In genomic region chr8:92998600-92998999, GRCm38 (mm10) we compare ENCODE assay signal across 10 mouse cellular contexts. TPM values are rescaled to one million over a fixed set of nuclear protein-coding genes. Genes with fewer than 3 reads are reported as not detected.
DNase-seq lines count a peak whose midpoint lies in the region; ATAC-seq and TF ChIP-seq lines count a peak whose summit lies in the region.
"Had no signal": no experiment of that assay in that cellular context is flagged by ENCODE, and none has a peak within 500 bp of the region (broad histone marks: within the 10 kb centered on the region; RNA-seq: fewer than 3 reads in every experiment).

No protein-coding gene starts in this region.

- H3K4me2 ChIP-seq in forebrain, embryonic 13.5 days: no peak overlapping the region
- H3K4me2 ChIP-seq in forebrain, embryonic 16.5 days (ENCODE audit: low read length): no peak overlapping the region
- H3K4me2 ChIP-seq in embryonic facial prominence, embryonic 11.5 days (ENCODE audit: low read depth, low read length): no peak overlapping the region
- H3K4me2 ChIP-seq: midbrain, embryonic 12.5 days had no signal

- no peaks in the 10 kb centered on the region for H3K9me3 ChIP-seq in forebrain, embryonic 13.5 days (replicated peaks)
- H3K9me3 ChIP-seq in forebrain, embryonic 16.5 days (ENCODE audit: control insufficient read depth, low read length): no peaks in the 10 kb centered on the region
- no peaks in the 10 kb centered on the region for H3K9me3 ChIP-seq in embryonic facial prominence, embryonic 11.5 days (replicated peaks; ENCODE audit: control insufficient read depth, low read length)
- H3K9me3 ChIP-seq: midbrain, embryonic 12.5 days had no signal

- no peaks in the 10 kb centered on the region for H3K36me3 ChIP-seq in forebrain, embryonic 13.5 days (ENCODE audit: poor library complexity, severe bottlenecking)
- no peaks in the 10 kb centered on the region for H3K36me3 ChIP-seq in forebrain, embryonic 16.5 days (ENCODE audit: control insufficient read depth, insufficient read depth)
- no peaks in the 10 kb centered on the region for H3K36me3 ChIP-seq in thymus, adult 2 months (ENCODE audit: control insufficient read depth, insufficient read depth, low read length)
- no peaks in the 10 kb centered on the region for H3K36me3 ChIP-seq in embryonic facial prominence, embryonic 11.5 days (replicated peaks; ENCODE audit: control insufficient read depth, insufficient read depth, low read depth, low read length)
- H3K36me3 ChIP-seq: midbrain, embryonic 12.5 days had no signal

- peak; percentile 16 for DNase-seq in thymus, adult 2 months
- no peak for DNase-seq in thymus, postnatal 36 days
- peak; percentile 87 for DNase-seq in embryonic facial prominence, embryonic 11.5 days (ENCODE audit: low spot score)
- peak; percentile 38 for DNase-seq in large intestine, adult 2 months (ENCODE audit: low read depth, low spot score)
- peak; percentile 53 for DNase-seq in lung, postnatal 25 days (ENCODE audit: low spot score)

- peak; percentile 48; the same call in 1 of the 2 replicates for ATAC-seq in forebrain, embryonic 13.5 days
- no peak for ATAC-seq in forebrain, embryonic 16.5 days
- ATAC-seq in embryonic facial prominence, embryonic 11.5 days (replicated peaks; ENCODE audit: insufficient number of reproducible peaks, low FRiP score, low TSS enrichment, low read depth): no peak
- ATAC-seq in inflammation-experienced regulatory T-cells, adult 6 months: no peak

- TF ChIP-seq CTCF in thymus, adult 2 months (IDR thresholded peaks at IDR 0.05; ENCODE audit: borderline replicate concordance, control insufficient read depth, extremely low read depth, insufficient read depth, low read length, poor library complexity): no peak

- H3K27me3 ChIP-seq in forebrain, embryonic 13.5 days: 0 out of 2 replicates have a peak, but pooled peaks cover 3% of the 10 kb centered on the region
- no peaks in the 10 kb centered on the region for H3K27me3 ChIP-seq in forebrain, embryonic 16.5 days (replicated peaks; ENCODE audit: control insufficient read depth, insufficient read depth, low read length)
- H3K27me3 ChIP-seq in thymus, adult 2 months (ENCODE audit: control insufficient read depth, insufficient read depth, low read length): no peaks in the 10 kb centered on the region
- H3K27me3 ChIP-seq in embryonic facial prominence, embryonic 11.5 days (ENCODE audit: control insufficient read depth, insufficient read depth, low read length): no peaks in the 10 kb centered on the region
- H3K27me3 ChIP-seq: midbrain, embryonic 12.5 days had no signal

- H3K4me1 ChIP-seq in forebrain, embryonic 13.5 days: no peaks in the 10 kb centered on the region
- no peaks in the 10 kb centered on the region for H3K4me1 ChIP-seq in forebrain, embryonic 16.5 days (replicated peaks; ENCODE audit: control insufficient read depth, insufficient read depth, low read length)
- H3K4me1 ChIP-seq in thymus, adult 2 months (replicated peaks; ENCODE audit: control insufficient read depth, insufficient read depth, low read length): no peaks in the 10 kb centered on the region
- no peaks in the 10 kb centered on the region for H3K4me1 ChIP-seq in embryonic facial prominence, embryonic 11.5 days (ENCODE audit: control insufficient read depth, insufficient read depth, low read length)
- H3K4me1 ChIP-seq: midbrain, embryonic 12.5 days had no signal

- H3K4me3 ChIP-seq in forebrain, embryonic 13.5 days: no peak overlapping the region
- no peak overlapping the region for H3K4me3 ChIP-seq in forebrain, embryonic 16.5 days (replicated peaks; ENCODE audit: low read length)
- no peak overlapping the region for H3K4me3 ChIP-seq in thymus, adult 2 months (ENCODE audit: control insufficient read depth, insufficient read depth, low read length)
- H3K4me3 ChIP-seq in embryonic facial prominence, embryonic 11.5 days (ENCODE audit: low read depth, low read length): no peak overlapping the region
- H3K4me3 ChIP-seq: midbrain, embryonic 12.5 days had no signal

- H3K27ac ChIP-seq in forebrain, embryonic 13.5 days: no peak overlapping the region
- H3K27ac ChIP-seq in forebrain, embryonic 16.5 days (ENCODE audit: low read length): no peak overlapping the region
- H3K27ac ChIP-seq in thymus, adult 2 months (ENCODE audit: control insufficient read depth, insufficient read depth, low read length): no peak overlapping the region
- H3K27ac ChIP-seq in embryonic facial prominence, embryonic 11.5 days (replicated peaks; ENCODE audit: low read depth, low read length): no peak overlapping the region
- H3K27ac ChIP-seq: midbrain, embryonic 12.5 days had no signal

- no peak for TF ChIP-seq POLR2A in thymus, adult 2 months (IDR thresholded peaks at IDR 0.05; ENCODE audit: control insufficient read depth, extremely low read depth, insufficient read depth, low read length, poor library complexity)

- no peak overlapping the region for H3K9ac ChIP-seq in forebrain, embryonic 13.5 days
- no peak overlapping the region for H3K9ac ChIP-seq in forebrain, embryonic 16.5 days (replicated peaks; ENCODE audit: low read depth, low read length)
- H3K9ac ChIP-seq in embryonic facial prominence, embryonic 11.5 days (replicated peaks; ENCODE audit: low read length): no peak overlapping the region
- H3K9ac ChIP-seq: midbrain, embryonic 12.5 days had no signal

- 41% methylated on average over 2 of the region's 2 CpGs for WGBS in forebrain, embryonic 13.5 days
- 46% methylated on average over 2 of the region's 2 CpGs for WGBS in forebrain, embryonic 16.5 days
- 38% methylated on average over 2 of the region's 2 CpGs for WGBS in thymus, adult 2 months
- 35% methylated on average over 2 of the region's 2 CpGs for WGBS in embryonic facial prominence, embryonic 11.5 days
- 34% methylated on average over 2 of the region's 2 CpGs for WGBS in large intestine, adult 2 months

RNA-seq across cellular contexts. Expression of gene Slc6a2, which starts 38.7 kb away (rescaled TPM):
- not detected in 2 replicates for polyA plus RNA-seq in forebrain, embryonic 13.5 days (2015; fragmentation: Nextera tagmentation; extraction: Ambion mirVana)
- polyA plus RNA-seq in forebrain, embryonic 16.5 days (2015; fragmentation: Nextera tagmentation; extraction: Ambion mirVana): not detected in 2 replicates
- 0.18 and 0.34 TPM in 2 replicates for polyA plus RNA-seq in thymus, adult 2 months (2012; rRNA removed)
- polyA plus RNA-seq in embryonic facial prominence, embryonic 11.5 days (2014; fragmentation: Nextera tagmentation; extraction: Ambion mirVana): 0.06 and 0.18 TPM in 2 replicates
- 0.01 and 0.03 TPM in 2 replicates for polyA plus RNA-seq in large intestine, adult 2 months (2012; rRNA removed)
- not detected for polyA plus RNA-seq in inflammation-experienced regulatory T-cells, adult 6 months (2017; shearing (Covaris generic))
- polyA plus RNA-seq: heart, embryonic 14.5 days had no signal

RNA-seq across cellular contexts. Expression of gene Ces1a, which starts 49.4 kb away (rescaled TPM):
- polyA plus RNA-seq in forebrain, embryonic 13.5 days (2015; fragmentation: Nextera tagmentation; extraction: Ambion mirVana): not detected in 2 replicates
- polyA plus RNA-seq in forebrain, embryonic 16.5 days (2015; fragmentation: Nextera tagmentation; extraction: Ambion mirVana): not detected in 2 replicates
- polyA plus RNA-seq in thymus, adult 2 months (2012; rRNA removed): 0.15 and 0.39 TPM in 2 replicates
- polyA plus RNA-seq in embryonic facial prominence, embryonic 11.5 days (2014; fragmentation: Nextera tagmentation; extraction: Ambion mirVana): not detected in 2 replicates
- polyA plus RNA-seq in large intestine, adult 2 months (2012; rRNA removed): not detected in 2 replicates
- not detected for polyA plus RNA-seq in inflammation-experienced regulatory T-cells, adult 6 months (2017; shearing (Covaris generic))
- polyA plus RNA-seq: heart, embryonic 14.5 days; midbrain, embryonic 12.5 days had no signal

Comparison
In these comparisons a context has a peak if more than half of its experiments do, and no peak if none do; other contexts are left out.
1. DNase-seq: peak in thymus, adult 2 months (single experiment), embryonic facial prominence, embryonic 11.5 days (single experiment), large intestine, adult 2 months (single experiment) and lung, postnatal 25 days (single experiment); none in thymus, postnatal 36 days (0 of 2).